Mouse (Mus musculus) limb, embryonic 10.5 days (tissue): ENCODE measurements around the gene Prrc2c. TPM values are rescaled to one million over a fixed set of nuclear protein-coding genes. Genes with fewer than 3 reads are reported as not detected.
"Not testable (repeated sequence)": the region's sequence is repeated elsewhere in the genome, so short reads cannot be mapped to it uniquely, and the experiment has no call there.

ENCODE experiments used
- DNase-seq: peaks from one replicate; pipeline ENCODE4 v3.0.0-alpha.2; 2017; ENCODE audit warnings: low spot score
- H3K27ac ChIP-seq: fragments of 300-500 bp; sonication (generic); 2 replicates; pipeline ENCODE4 v1.5.1; 2016; ENCODE audit warnings: mild to moderate bottlenecking
- H3K27me3 ChIP-seq: fragments of 300-500 bp; sonication (generic); 2 replicates; pipeline ENCODE4 v1.6.1; 2016; ENCODE audit warnings: low read depth, mild to moderate bottlenecking; ENCODE audit not compliant: poor library complexity, severe bottlenecking
- H3K36me3 ChIP-seq: fragments of 300-500 bp; sonication (generic); 2 replicates; pipeline ENCODE4 v1.6.1; 2016; ENCODE audit warnings: mild to moderate bottlenecking, moderate library complexity
- H3K4me1 ChIP-seq: fragments of 300-500 bp; sonication (generic); 2 replicates; pipeline ENCODE4 v1.6.1; 2016
- H3K4me3 ChIP-seq: fragments of 300-500 bp; sonication (generic); 2 replicates; pipeline ENCODE4 v1.5.1; 2016; ENCODE audit warnings: mild to moderate bottlenecking, moderate library complexity
- H3K9me3 ChIP-seq: fragments of 300-500 bp; sonication (generic); replicated peaks from 2 replicates; pipeline ENCODE4 v1.6.1; 2016; ENCODE audit warnings: mild to moderate bottlenecking
- whole genome bisulfite sequencing: fragments of 180-500 bp; shearing (Covaris S2); methylation state at CpG from one replicate; pipeline ENCODE4 v1.1.7; 2016; 5-methylcytosine and 5-hydroxymethylcytosine counted together
- polyA plus RNA-seq: library from polyadenylated mRNA; unstranded; fragments of >200 nt; fragmentation: Nextera tagmentation; extraction: Ambion mirVana; gene quantifications from 2 replicates; pipeline ENCODE4 v1.2.1, GENCODE M21; 2016

Gene Prrc2c
- 144 and 146 TPM in 2 replicates for polyA plus RNA-seq

DNA sequence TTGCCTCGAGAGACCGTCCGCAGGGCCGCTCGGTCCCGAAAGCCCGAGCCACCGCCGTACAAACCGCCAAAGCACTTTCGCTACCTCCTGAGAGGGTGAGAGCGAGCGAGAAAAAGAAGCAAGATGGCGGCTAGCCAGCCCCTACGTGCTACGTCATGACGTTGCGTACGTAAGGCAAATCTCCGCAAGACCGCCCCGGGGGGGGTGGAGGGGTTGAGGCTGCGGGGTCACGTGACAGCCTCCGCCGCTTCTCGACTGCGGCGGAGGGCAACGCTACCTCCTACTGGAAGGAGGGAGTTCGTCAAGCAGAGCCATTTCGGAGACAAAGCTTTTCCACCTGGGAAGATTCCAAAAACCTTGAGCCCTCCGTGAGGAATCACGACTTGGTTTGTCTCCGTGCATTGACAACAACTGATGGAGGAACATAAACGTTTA is at the start of gene Prrc2c:
Prrc2c (minus strand) TSS at position 156 of the 435 bp plus-strand sequence.
- under 1% methylated on average over 36 of the region's 36 CpGs for WGBS
- H3K27ac ChIP-seq: peak within 1 kb of the TSS; percentile 99

DNA sequence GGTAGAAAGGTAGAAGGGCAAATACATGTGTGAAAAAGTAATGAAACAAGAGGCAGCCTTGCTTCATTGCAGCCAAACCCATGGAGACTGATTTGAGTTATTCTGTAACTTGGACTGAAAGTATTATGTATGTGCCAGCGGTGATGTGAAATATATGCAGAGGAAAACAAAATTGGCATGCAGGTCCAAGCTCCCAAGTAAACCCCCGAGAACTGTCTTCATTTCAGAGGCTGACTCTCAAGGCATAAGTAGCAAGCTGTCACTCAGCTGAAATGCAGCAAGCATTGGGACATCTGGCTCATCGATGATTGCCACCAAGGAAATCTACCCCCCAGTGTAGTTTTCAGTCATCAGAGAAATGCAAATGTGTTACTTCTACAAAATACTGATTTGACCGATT is 44.9 kb upstream of the Prrc2c start:
- H3K4me1 ChIP-seq: no peaks in the 10 kb centered on the region
- H3K9me3 ChIP-seq: no peaks in the 10 kb centered on the region
- H3K36me3 ChIP-seq: no peaks in the 10 kb centered on the region
- H3K4me3 ChIP-seq: no peak overlapping the region
- no peak for DNase-seq
- H3K27ac ChIP-seq: no peak overlapping the region
- no peaks in the 10 kb centered on the region for H3K27me3 ChIP-seq
- 83% methylated on average over 4 of the region's 4 CpGs for WGBS

More for the DNA sequence above, at the start of gene Prrc2c:
- Histone ChIP-seq H3K27me3 (no peaks in the 10 kb centered on the region), H3K9me3 (no peaks in the 10 kb centered on the region), H3K4me3 (peak within 1 kb of the TSS; percentile 92), H3K36me3 (peaks cover 10% of the 10 kb centered on the region), H3K4me1 (peaks cover 17% of the 10 kb centered on the region)
- DNase-seq: peak; percentile 99

GRCm38 (mm10) chr1:162783669-162784248 is 43.4 kb upstream of the Prrc2c start:
- no peaks in the 10 kb centered on the region for H3K4me1 ChIP-seq
- DNase-seq: no peak
- H3K4me3 ChIP-seq: no peak overlapping the region
- no peaks in the 10 kb centered on the region for H3K27me3 ChIP-seq
- H3K36me3 ChIP-seq: no peaks in the 10 kb centered on the region
- no peak overlapping the region for H3K27ac ChIP-seq
- no peaks in the 10 kb centered on the region for H3K9me3 ChIP-seq
- 92% methylated on average over 7 of the region's 7 CpGs for WGBS

GRCm38 (mm10) chr1:162781035-162781434 is 40.7 kb upstream of the Prrc2c start:
- H3K27me3 ChIP-seq, H3K36me3 ChIP-seq, DNase-seq, H3K4me3 ChIP-seq, H3K27ac ChIP-seq, H3K4me1 ChIP-seq, H3K9me3 ChIP-seq: not testable (repeated sequence)
- WGBS: 88% methylated on average over 2 of the region's 2 CpGs

DNA sequence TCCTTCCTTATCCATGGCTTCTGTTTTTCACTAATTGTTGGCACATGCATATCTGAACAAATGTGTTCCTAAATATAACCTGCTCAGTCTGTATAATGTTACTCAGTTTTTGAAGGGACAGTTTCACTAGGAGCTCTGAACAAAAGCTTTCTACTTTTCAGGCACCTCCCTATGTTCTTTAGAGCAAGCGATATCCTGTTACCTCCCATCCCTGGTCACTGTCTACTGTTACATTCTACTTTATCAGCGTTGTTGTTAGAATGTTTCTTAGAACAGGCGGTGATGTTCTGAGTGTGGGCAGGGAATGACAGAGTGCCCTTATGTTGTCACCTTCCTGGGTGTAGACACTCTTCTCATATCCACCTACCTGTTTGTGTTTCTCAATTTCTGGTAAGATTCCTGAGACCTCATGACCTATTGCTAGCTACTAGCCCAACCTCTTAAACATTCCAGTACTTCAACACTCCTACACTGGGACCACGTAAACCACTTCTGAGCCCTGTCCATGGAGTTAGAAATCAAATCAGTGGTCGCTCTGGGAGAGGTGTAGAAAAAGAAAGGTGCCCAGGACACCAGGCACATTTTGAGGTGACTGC is 37.7 kb upstream of the Prrc2c start:
- no peaks in the 10 kb centered on the region for H3K4me1 ChIP-seq
- H3K27ac ChIP-seq: no peak overlapping the region
- WGBS: 87% methylated on average over 5 of the region's 5 CpGs
- H3K4me3 ChIP-seq: no peak overlapping the region
- H3K9me3 ChIP-seq: no peaks in the 10 kb centered on the region
- H3K27me3 ChIP-seq: no peaks in the 10 kb centered on the region
- H3K36me3 ChIP-seq: no peaks in the 10 kb centered on the region
- no peak for DNase-seq

GRCm38 (mm10) chr1:162773661-162774060 is 33.3 kb upstream of the Prrc2c start:
- 75% methylated on average over 4 of the region's 4 CpGs for WGBS

GRCm38 (mm10) chr1:162771617-162772360 is 31.4 kb upstream of the Prrc2c start:
- Histone ChIP-seq H3K4me1 (no peaks in the 10 kb centered on the region), H3K4me3 (no peak overlapping the region), H3K9me3 (no peaks in the 10 kb centered on the region), H3K27me3 (no peaks in the 10 kb centered on the region), H3K36me3 (no peaks in the 10 kb centered on the region), H3K27ac (no peak overlapping the region)
- DNase-seq: no peak
- 80% methylated on average over 4 of the region's 4 CpGs for whole genome bisulfite sequencing

More at GRCm38 (mm10) chr1:162773661-162774060, 33.3 kb upstream of the Prrc2c start:
- Histone ChIP-seq H3K27me3 (no peaks in the 10 kb centered on the region), H3K9me3 (no peaks in the 10 kb centered on the region), H3K27ac (no peak overlapping the region), H3K4me1 (no peaks in the 10 kb centered on the region), H3K4me3 (no peak overlapping the region), H3K36me3 (no peaks in the 10 kb centered on the region)
- no peak for DNase-seq

GRCm38 (mm10) chr1:162752009-162752408 is 11.7 kb upstream of the Prrc2c start:
- H3K36me3 ChIP-seq: no peaks in the 10 kb centered on the region
- no peak overlapping the region for H3K4me3 ChIP-seq
- DNase-seq: no peak
- H3K27ac ChIP-seq: no peak overlapping the region
- H3K9me3 ChIP-seq: no peaks in the 10 kb centered on the region
- 88% methylated on average over 6 of the region's 6 CpGs for WGBS
- no peaks in the 10 kb centered on the region for H3K4me1 ChIP-seq
- H3K27me3 ChIP-seq: no peaks in the 10 kb centered on the region

DNA sequence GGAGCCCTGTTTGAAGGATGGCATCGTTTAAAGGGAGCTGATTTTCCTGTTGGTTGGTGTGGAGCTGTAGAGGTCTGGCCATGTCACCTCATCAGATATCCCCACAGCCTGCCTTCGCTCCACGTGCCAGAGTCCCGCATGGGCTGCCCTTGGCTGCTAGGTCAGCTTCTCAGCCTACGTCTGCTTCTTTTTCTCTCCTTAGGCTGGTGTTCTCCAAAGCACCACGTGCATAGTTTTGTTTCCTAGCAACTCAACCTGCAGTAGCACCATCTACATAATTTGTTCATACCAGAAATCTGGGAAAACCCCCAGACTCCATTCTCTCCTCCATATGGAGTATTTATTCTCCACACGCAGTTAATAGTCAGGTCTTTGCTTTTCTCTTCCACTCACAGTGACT is 9.3 kb upstream of the Prrc2c start:
- Histone ChIP-seq H3K27ac (no peak overlapping the region), H3K9me3 (no peaks in the 10 kb centered on the region), H3K4me3 (no peak overlapping the region), H3K4me1 (no peaks in the 10 kb centered on the region), H3K36me3 (no peaks in the 10 kb centered on the region), H3K27me3 (no peaks in the 10 kb centered on the region)
- 77% methylated on average over 7 of the region's 7 CpGs for WGBS
- no peak for DNase-seq

- H3K27ac ChIP-seq: no peak overlapping the region
- H3K36me3 ChIP-seq: no peaks in the 10 kb centered on the region
- no peaks in the 10 kb centered on the region for H3K27me3 ChIP-seq
- 82% methylated on average over 5 of the region's 5 CpGs for WGBS
- no peak for DNase-seq
- H3K4me1 ChIP-seq: no peaks in the 10 kb centered on the region
- no peaks in the 10 kb centered on the region for H3K9me3 ChIP-seq
- H3K4me3 ChIP-seq: no peak overlapping the region
Observed at GRCm38 (mm10) chr1:162748761-162749160, 8.4 kb upstream of the Prrc2c start.

DNA sequence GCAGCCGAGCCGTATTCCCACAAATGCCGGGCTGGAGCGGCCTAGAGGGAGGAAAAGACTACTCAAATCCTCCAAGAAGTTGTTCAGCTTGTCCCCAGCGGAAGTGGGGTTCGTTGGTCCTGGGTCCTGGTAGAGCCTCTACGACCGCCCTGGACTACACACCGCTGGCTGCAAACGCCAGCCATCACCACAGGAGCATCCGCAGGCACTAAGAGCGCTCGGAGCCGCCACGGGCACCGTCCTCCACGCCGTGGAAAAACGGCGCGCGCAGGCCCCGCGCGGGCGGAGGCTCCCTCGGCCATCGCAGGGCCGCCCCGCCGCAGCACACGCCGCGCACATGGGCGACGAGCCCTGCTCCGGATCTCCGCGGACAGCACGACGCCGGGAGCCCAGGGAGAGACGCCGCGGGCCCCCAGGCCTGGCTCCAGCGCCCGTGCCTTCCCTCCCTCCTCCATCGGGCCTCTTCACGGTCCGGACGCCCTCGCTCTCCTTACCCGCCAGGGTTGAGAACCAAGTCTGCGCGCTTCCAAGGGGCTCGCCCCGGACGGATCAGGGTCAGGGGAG is 443 bp downstream of the Prrc2c start:
- WGBS: under 1% methylated on average over 58 of the region's 58 CpGs
- peak overlapping the region; percentile 99 for H3K27ac ChIP-seq
- no peak for DNase-seq
- H3K4me1 ChIP-seq: peaks cover 17% of the 10 kb centered on the region
- H3K27me3 ChIP-seq: no peaks in the 10 kb centered on the region
- H3K36me3 ChIP-seq: peaks cover 10% of the 10 kb centered on the region
- H3K9me3 ChIP-seq: no peaks in the 10 kb centered on the region
- peak overlapping the region; percentile 92 for H3K4me3 ChIP-seq

GRCm38 (mm10) chr1:162739406-162739805 is 950 bp downstream of the Prrc2c start:
- 1% methylated on average over 10 of the region's 10 CpGs for WGBS
- peak; percentile 31 for DNase-seq
- H3K36me3 ChIP-seq: peaks cover 13% of the 10 kb centered on the region

GRCm38 (mm10) chr1:162738472-162738871 is 1.9 kb downstream of the Prrc2c start:
- H3K4me3 ChIP-seq: peak overlapping the region; percentile 92
- DNase-seq: no peak
- H3K27ac ChIP-seq: no peak overlapping the region
- 68% methylated on average over 2 of the region's 2 CpGs for WGBS
- H3K9me3 ChIP-seq: no peaks in the 10 kb centered on the region
- H3K4me1 ChIP-seq: peaks cover 17% of the 10 kb centered on the region
- H3K27me3 ChIP-seq: no peaks in the 10 kb centered on the region
- H3K36me3 ChIP-seq: peaks cover 14% of the 10 kb centered on the region

More at GRCm38 (mm10) chr1:162739406-162739805, 950 bp downstream of the Prrc2c start:
- Histone ChIP-seq H3K27me3 (no peaks in the 10 kb centered on the region), H3K27ac (peak overlapping the region; percentile 99), H3K9me3 (no peaks in the 10 kb centered on the region), H3K4me1 (peaks cover 17% of the 10 kb centered on the region), H3K4me3 (peak overlapping the region; percentile 92)
